11 mouse cellular contexts compared by ENCODE assay signal in the genomic region with DNA sequence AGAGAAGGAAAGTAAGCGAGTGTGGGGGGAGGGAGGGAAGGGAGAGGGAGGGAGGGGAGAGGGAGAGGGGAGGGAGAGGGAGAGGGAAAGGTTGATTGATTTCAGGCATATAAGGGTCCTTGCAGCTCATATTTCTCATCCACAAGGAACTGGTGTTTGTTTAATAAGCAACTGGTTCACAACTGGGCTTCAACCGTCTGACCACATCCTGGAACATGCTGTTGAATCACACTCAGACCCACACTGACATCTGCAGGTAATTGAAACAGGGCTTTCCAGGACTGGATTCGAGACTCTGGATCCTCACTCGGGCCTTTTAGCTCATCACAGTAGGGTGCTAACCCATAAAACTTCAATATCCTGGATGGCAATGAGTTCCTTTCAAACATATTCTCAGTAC. TPM values are rescaled to one million over a fixed set of nuclear protein-coding genes. Genes with fewer than 3 reads are reported as not detected.
A peak's percentile ranks its signal among the peaks of the same experiment; 100 is the strongest.
DNase-seq lines count a peak whose midpoint lies in the region; ATAC-seq and TF ChIP-seq lines count a peak whose summit lies in the region.
"Had no signal": no experiment of that assay in that cellular context is flagged by ENCODE, and none has a peak within 500 bp of the region (broad histone marks: within the 10 kb centered on the region; RNA-seq: fewer than 3 reads in every experiment).

No protein-coding gene starts in this region.

- no peaks in the 10 kb centered on the region for H3K27me3 ChIP-seq in heart, embryonic 10.5 days (ENCODE audit: insufficient read depth, poor library complexity, severe bottlenecking)
- H3K27me3 ChIP-seq in liver, embryonic 14.5 days (ENCODE audit: control insufficient read depth, insufficient read depth, low read length): no peaks in the 10 kb centered on the region
- no peaks in the 10 kb centered on the region for H3K27me3 ChIP-seq in myocyte (ENCODE audit: control insufficient read depth, insufficient read depth, insufficient read length)
- H3K27me3 ChIP-seq: neural tube, embryonic 12.5 days had no signal

- H3K36me3 ChIP-seq in heart, embryonic 10.5 days: no peaks in the 10 kb centered on the region
- H3K36me3 ChIP-seq in liver, embryonic 14.5 days (replicated peaks; ENCODE audit: control insufficient read depth, insufficient read depth, low read depth): no peaks in the 10 kb centered on the region
- H3K36me3 ChIP-seq in myocyte (ENCODE audit: control insufficient read depth, insufficient read depth): no peaks in the 10 kb centered on the region
- H3K36me3 ChIP-seq: neural tube, embryonic 12.5 days had no signal

- peak overlapping the region; percentile 67 for H3K27ac ChIP-seq in heart, embryonic 10.5 days
- H3K27ac ChIP-seq in liver, embryonic 14.5 days: no peak overlapping the region
- H3K27ac ChIP-seq: neural tube, embryonic 12.5 days had no signal

- no peak for TF ChIP-seq EP300 in liver, embryonic 14.5 days (IDR thresholded peaks at IDR 0.05; ENCODE audit: low read depth)

- TF ChIP-seq POLR2A in myocyte (IDR thresholded peaks at IDR 0.05; ENCODE audit: insufficient read length, low read depth): no peak

- 38% methylated on average over 4 of the region's 4 CpGs for WGBS in heart, embryonic 10.5 days
- 26% methylated on average over 4 of the region's 4 CpGs for WGBS in liver, embryonic 14.5 days (ENCODE audit: insufficient replicate concordance)

- no peak overlapping the region for H3K9ac ChIP-seq in liver, embryonic 14.5 days (replicated peaks)
- H3K9ac ChIP-seq: neural tube, embryonic 12.5 days had no signal

- TF ChIP-seq CTCF in liver, embryonic 14.5 days (IDR thresholded peaks at IDR 0.05; ENCODE audit: low read depth): peak; percentile 16; the same call in 1 of the 2 replicates

- H3K4me1 ChIP-seq in heart, embryonic 10.5 days: no peaks in the 10 kb centered on the region
- H3K4me1 ChIP-seq in liver, embryonic 14.5 days (replicated peaks; ENCODE audit: control insufficient read depth in 2 of 2, insufficient read depth in 2 of 2, low read length in 1 of 2): peaks cover 0 to 2% of the 10 kb centered on the region in 2 experiments; a peak in 1 of 4 replicates
- H3K4me1 ChIP-seq: neural tube, embryonic 12.5 days had no signal

- DNase-seq in heart, embryonic 10.5 days (ENCODE audit: low spot score): no peak
- DNase-seq in heart, adult 8-10 months (ENCODE audit: low spot score): no peak
- no peak for DNase-seq in liver, embryonic 14.5 days (ENCODE audit: low read depth in 3 of 3, low spot score in 3 of 3)
- DNase-seq in liver: no peak
- DNase-seq in cerebellum, adult 9-11 months: no peak
- DNase-seq in layer of hippocampus, adult 11-12 months (ENCODE audit: low spot score): no peak
- DNase-seq: thymus, adult 2 months had no signal

- H3K79me2 ChIP-seq in myocyte (ENCODE audit: control insufficient read depth, insufficient read depth): no peaks in the 10 kb centered on the region

- no peaks in the 10 kb centered on the region for H3K9me3 ChIP-seq in heart, embryonic 10.5 days
- no peaks in the 10 kb centered on the region for H3K9me3 ChIP-seq in liver, embryonic 14.5 days (ENCODE audit: control insufficient read depth, low read length)
- H3K9me3 ChIP-seq: neural tube, embryonic 12.5 days had no signal

- no peak overlapping the region for H3ac ChIP-seq in myocyte (ENCODE audit: control insufficient read depth, insufficient read length)

- H3K4me2 ChIP-seq in liver, embryonic 14.5 days (ENCODE audit: low read depth): no peak overlapping the region
- H3K4me2 ChIP-seq in myocyte (ENCODE audit: low read depth): peak overlapping the region; percentile 15
- H3K4me2 ChIP-seq: neural tube, embryonic 12.5 days had no signal

- H3K4me3 ChIP-seq in heart, embryonic 10.5 days: no peak overlapping the region
- H3K4me3 ChIP-seq in liver, embryonic 14.5 days (ENCODE audit: insufficient read depth in 1 of 2, low read depth in 2 of 2, low read length in 2 of 2): no peak overlapping the region
- H3K4me3 ChIP-seq in myocyte: no peak overlapping the region
- H3K4me3 ChIP-seq: neural tube, embryonic 12.5 days had no signal

- ATAC-seq in liver, embryonic 14.5 days (ENCODE audit: insufficient read depth): no peak
- peak; percentile 56 for ATAC-seq in granulocyte monocyte progenitor cell, adult 5-6 weeks (replicated peaks; ENCODE audit: poor library complexity, severe bottlenecking)

TF ChIP-seq in myocyte, 11 proteins besides CTCF, POLR2A, EP300 and RAD21:
- TF ChIP-seq CEBPB (IDR thresholded peaks at IDR 0.05; ENCODE audit: insufficient read depth, poor library complexity, severe bottlenecking) (no peak), REST (IDR thresholded peaks at IDR 0.05; ENCODE audit: insufficient read depth, insufficient read length) (no peak), POLR2AphosphoS2 (IDR thresholded peaks at IDR 0.05; ENCODE audit: insufficient read length, low read depth) (no peak), E2F4 (IDR thresholded peaks at IDR 0.05; ENCODE audit: insufficient read depth) (no peak), SRF (IDR thresholded peaks at IDR 0.05; ENCODE audit: control insufficient read depth, insufficient read length, low read depth) (no peak)

RNA-seq across cellular contexts. Expression of gene Plac1, which starts 6.2 kb away (rescaled TPM):
- 13.3 and 15.1 TPM in 2 replicates for polyA plus RNA-seq in heart, embryonic 10.5 days (2016; fragmentation: Nextera tagmentation; extraction: Ambion mirVana)
- not detected for total RNA-seq in heart, adult 8-10 months (2022)
- polyA plus RNA-seq in liver, embryonic 14.5 days (2012; rRNA removed): 0.81 and 1.0 TPM in 2 replicates
- 1.3 and 1.5 TPM in 2 replicates for polyA plus RNA-seq in liver, embryonic 14.5 days (2014; fragmentation: Nextera tagmentation; extraction: Ambion mirVana)
- total RNA-seq in granulocyte monocyte progenitor cell, adult 5-6 weeks (2014; fragmentation: Nextera tagmentation): not detected in 2 replicates
- total RNA-seq in granulocyte monocyte progenitor cell, adult 5-6 weeks (2017): not detected in 2 replicates
- polyA plus RNA-seq in myocyte (2012; fragmentation: generic; extraction: Trizol): 0.84 TPM
- total RNA-seq: adrenal gland, postnatal 36 days had no signal

RNA-seq across cellular contexts. Expression of gene Fam122b, which starts 35.9 kb away (rescaled TPM):
- polyA plus RNA-seq in heart, embryonic 10.5 days (2016; fragmentation: Nextera tagmentation; extraction: Ambion mirVana): 14.8 and 21.1 TPM in 2 replicates
- 1 to 10 TPM; 1.9 to 4.8 (median 3.3) TPM for total RNA-seq in heart, adult 8-10 months (2022)
- polyA plus RNA-seq in liver, embryonic 14.5 days (2012; rRNA removed): 5.7 and 5.8 TPM in 2 replicates
- 5.6 and 6.2 TPM in 2 replicates for polyA plus RNA-seq in liver, embryonic 14.5 days (2014; fragmentation: Nextera tagmentation; extraction: Ambion mirVana)
- total RNA-seq in granulocyte monocyte progenitor cell, adult 5-6 weeks (2014; fragmentation: Nextera tagmentation): 13.2 and 19.6 TPM in 2 replicates
- total RNA-seq in granulocyte monocyte progenitor cell, adult 5-6 weeks (2017): 5.4 and 9.1 TPM in 2 replicates
- polyA plus RNA-seq in myocyte (2012; fragmentation: generic; extraction: Trizol): 1.1 TPM

RNA-seq across cellular contexts. Expression of gene Fam122c, which starts 39.5 kb away (rescaled TPM):
- not detected in 2 replicates for polyA plus RNA-seq in heart, embryonic 10.5 days (2016; fragmentation: Nextera tagmentation; extraction: Ambion mirVana)
- total RNA-seq in heart, adult 8-10 months (2022): not detected
- not detected in 2 replicates for polyA plus RNA-seq in liver, embryonic 14.5 days (2012; rRNA removed)
- polyA plus RNA-seq in liver, embryonic 14.5 days (2014; fragmentation: Nextera tagmentation; extraction: Ambion mirVana): not detected in 2 replicates
- not detected in 2 replicates for total RNA-seq in granulocyte monocyte progenitor cell, adult 5-6 weeks (2014; fragmentation: Nextera tagmentation)
- not detected in 2 replicates for total RNA-seq in granulocyte monocyte progenitor cell, adult 5-6 weeks (2017)
- polyA plus RNA-seq in myocyte (2012; fragmentation: generic; extraction: Trizol): not detected
- total RNA-seq: adrenal gland, postnatal 36 days had no signal
- polyA plus RNA-seq: neural tube, embryonic 12.5 days; thymus, adult 2 months had no signal
